Comparison of ENCODE assay signal across 9 mouse cellular contexts in the genomic region with DNA sequence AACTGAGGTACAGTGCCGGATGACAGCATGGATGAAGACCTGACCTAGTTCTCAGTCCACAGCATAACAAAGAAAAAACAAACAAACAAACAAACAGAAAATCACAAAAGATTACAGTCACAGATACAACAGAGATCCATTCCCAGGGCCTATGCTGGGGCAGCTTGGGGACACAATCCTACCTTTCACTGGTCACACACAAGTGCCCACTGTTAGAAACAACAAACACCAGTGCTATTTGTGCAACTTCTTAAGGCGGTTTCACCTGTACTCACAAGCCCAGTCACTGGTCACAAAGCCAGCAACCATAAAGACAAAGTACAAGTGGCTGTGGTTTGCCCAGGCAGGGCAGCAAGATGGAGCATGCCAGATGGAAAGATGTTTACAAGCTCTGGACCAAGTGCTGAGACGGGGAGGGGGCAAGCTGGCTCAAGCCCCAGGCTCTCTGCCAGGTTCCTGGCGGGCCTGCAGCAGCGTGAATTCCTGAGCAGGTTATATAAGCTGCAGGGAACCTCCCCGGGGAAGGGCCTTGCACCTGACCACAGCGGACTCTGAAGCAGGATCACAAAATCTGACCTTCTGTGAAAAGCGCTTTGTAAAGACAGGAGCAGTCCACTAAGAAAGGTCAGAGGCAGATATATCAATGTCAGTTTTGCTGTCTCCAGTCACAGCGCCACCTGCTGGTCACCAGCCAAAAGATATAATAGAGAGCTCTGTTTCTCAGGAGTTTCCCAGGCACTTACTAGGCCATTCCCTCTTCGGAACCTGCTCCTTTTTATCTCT.
DNase-seq lines count a peak whose midpoint lies in the region; ATAC-seq and TF ChIP-seq lines count a peak whose summit lies in the region.
"Had no signal": no experiment of that assay in that cellular context is flagged by ENCODE, and none has a peak within 500 bp of the region (broad histone marks: within the 10 kb centered on the region; RNA-seq: fewer than 3 reads in every experiment).

No protein-coding gene starts in this region.

- H3K4me1 ChIP-seq in heart, embryonic 10.5 days = peaks cover 31% of the 10 kb centered on the region
- peaks cover 27% of the 10 kb centered on the region for H3K4me1 ChIP-seq in kidney, embryonic 15.5 days
- 0 out of 2 replicates have a peak, but pooled peaks cover 4% of the 10 kb centered on the region for H3K4me1 ChIP-seq in limb, embryonic 14.5 days (ENCODE audit: control insufficient read depth, insufficient read depth, low read length)
- H3K4me1 ChIP-seq in stomach, embryonic 15.5 days = peaks cover 18% of the 10 kb centered on the region

- ATAC-seq in erythroblast, adult 5-6 weeks (replicated peaks; ENCODE audit: low FRiP score, poor library complexity, severe bottlenecking) = peak; percentile 77
- ATAC-seq in kidney, embryonic 15.5 days (replicated peaks; ENCODE audit: low FRiP score) = peak; percentile 24
- peak; percentile 72 for ATAC-seq in limb, embryonic 14.5 days (ENCODE audit: low FRiP score, low read depth)
- peak; percentile 43; the same call in 1 of the 2 replicates for ATAC-seq in stomach, embryonic 15.5 days (ENCODE audit: insufficient read depth, low FRiP score, low read depth)

- H3K36me3 ChIP-seq in heart, embryonic 10.5 days = peaks cover 18% of the 10 kb centered on the region
- peaks cover 61% of the 10 kb centered on the region for H3K36me3 ChIP-seq in kidney, embryonic 15.5 days
- H3K36me3 ChIP-seq in limb, embryonic 14.5 days (ENCODE audit: control insufficient read depth, insufficient read depth, low read length) = peaks cover 79% of the 10 kb centered on the region
- 0 out of 2 replicates have a peak, but pooled peaks cover 5% of the 10 kb centered on the region for H3K36me3 ChIP-seq in stomach, embryonic 15.5 days
- H3K36me3 ChIP-seq: G1E had no signal

- no peak for TF ChIP-seq POLR2A in limb, embryonic 14.5 days (IDR thresholded peaks at IDR 0.05; ENCODE audit: borderline replicate concordance, extremely low read depth, insufficient read depth, insufficient read length)

- no peak overlapping the region for H3K4me2 ChIP-seq in kidney, embryonic 15.5 days
- no peak overlapping the region for H3K4me2 ChIP-seq in limb, embryonic 14.5 days (replicated peaks; ENCODE audit: low read depth, low read length, severe bottlenecking)
- H3K4me2 ChIP-seq in stomach, embryonic 15.5 days = no peak overlapping the region

- H3K27ac ChIP-seq in heart, embryonic 10.5 days = peak overlapping the region; percentile 29; the same call in 1 of the 2 replicates
- peak overlapping the region; percentile 7; the same call in 1 of the 2 replicates for H3K27ac ChIP-seq in kidney, embryonic 15.5 days
- no peak overlapping the region for H3K27ac ChIP-seq in limb, embryonic 14.5 days (replicated peaks; ENCODE audit: low read depth, low read length)
- H3K27ac ChIP-seq in stomach, embryonic 15.5 days = peak overlapping the region; percentile 54

- no peaks in the 10 kb centered on the region for H3K9me3 ChIP-seq in heart, embryonic 10.5 days
- H3K9me3 ChIP-seq in kidney, embryonic 15.5 days (replicated peaks) = no peaks in the 10 kb centered on the region
- H3K9me3 ChIP-seq in limb, embryonic 14.5 days (ENCODE audit: control insufficient read depth, low read length) = no peaks in the 10 kb centered on the region
- H3K9me3 ChIP-seq in stomach, embryonic 15.5 days = no peaks in the 10 kb centered on the region

- no peak overlapping the region for H3K9ac ChIP-seq in kidney, embryonic 15.5 days
- no peak overlapping the region for H3K9ac ChIP-seq in limb, embryonic 14.5 days (ENCODE audit: low read depth, low read length, severe bottlenecking)
- H3K9ac ChIP-seq in stomach, embryonic 15.5 days = no peak overlapping the region

- no peaks in the 10 kb centered on the region for H3K27me3 ChIP-seq in heart, embryonic 10.5 days (ENCODE audit: insufficient read depth, poor library complexity, severe bottlenecking)
- H3K27me3 ChIP-seq in kidney, embryonic 15.5 days = no peaks in the 10 kb centered on the region
- H3K27me3 ChIP-seq in limb, embryonic 14.5 days (ENCODE audit: control insufficient read depth, insufficient read depth, low read length) = no peaks in the 10 kb centered on the region
- no peaks in the 10 kb centered on the region for H3K27me3 ChIP-seq in stomach, embryonic 15.5 days (replicated peaks)

- no peak overlapping the region for H3K4me3 ChIP-seq in heart, embryonic 10.5 days
- H3K4me3 ChIP-seq in kidney, embryonic 15.5 days (replicated peaks) = no peak overlapping the region
- no peak overlapping the region for H3K4me3 ChIP-seq in limb, embryonic 14.5 days (replicated peaks; ENCODE audit: low read length)
- H3K4me3 ChIP-seq in stomach, embryonic 15.5 days (replicated peaks) = no peak overlapping the region

- WGBS in heart, embryonic 10.5 days = 39% methylated on average over 10 of the region's 10 CpGs
- WGBS in kidney, embryonic 15.5 days = 38% methylated on average over 10 of the region's 10 CpGs
- WGBS in limb, embryonic 14.5 days = 28% methylated on average over 10 of the region's 10 CpGs
- 32% methylated on average over 10 of the region's 10 CpGs for WGBS in stomach, embryonic 15.5 days

- peak; percentile 69 for DNase-seq in 3T3-L1 (ENCODE audit: low read depth, low spot score)
- DNase-seq in brain, adult 2 months (ENCODE audit: low read depth, low spot score) = peak; percentile 90
- DNase-seq in heart, embryonic 10.5 days (ENCODE audit: low spot score) = no peak
- peak; percentile 73 for DNase-seq in limb, embryonic 14.5 days (ENCODE audit: low spot score)
- DNase-seq in neural tube, embryonic 10.5 days (ENCODE audit: extremely low spot score, low spot score) = peak; percentile 84

Comparison
In these comparisons a context has a peak if more than half of its experiments do, and no peak if none do; other contexts are left out.
1. ATAC-seq: peak in every context shown above with its lines; median percentile 77 in erythroblast, adult 5-6 weeks; 72 in limb, embryonic 14.5 days; 43 in stomach, embryonic 15.5 days; 24 in kidney, embryonic 15.5 days.